Mouse (Mus musculus): ENCODE measurements around the gene Ube2dnl2.

Ube2dnl2 gene

DNA sequence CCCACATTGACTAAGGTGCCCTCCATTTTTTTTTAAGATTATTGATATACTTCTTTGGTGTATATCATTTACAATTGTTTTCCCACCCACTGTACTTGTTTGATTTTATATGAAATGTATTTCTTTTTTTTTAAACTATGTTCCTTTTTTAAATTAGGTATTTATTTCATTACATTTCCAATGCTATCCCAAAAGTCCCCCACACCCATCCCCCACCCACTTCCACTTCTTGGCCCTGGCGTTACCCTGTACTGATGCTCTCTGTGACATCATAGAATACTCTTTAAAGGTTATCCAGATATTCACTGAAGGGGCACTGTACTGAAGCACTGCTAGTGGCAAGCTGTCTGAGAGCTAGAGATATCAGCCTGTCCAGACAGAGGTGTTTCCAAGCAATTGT is at the start of gene Ube2dnl2:
Gene Ube2dnl2, plus strand, starts transcription at position 301 of the 400 bp plus-strand sequence.
- DNase-seq (ENCODE audit: low read depth, low spot score): no peak

DNA sequence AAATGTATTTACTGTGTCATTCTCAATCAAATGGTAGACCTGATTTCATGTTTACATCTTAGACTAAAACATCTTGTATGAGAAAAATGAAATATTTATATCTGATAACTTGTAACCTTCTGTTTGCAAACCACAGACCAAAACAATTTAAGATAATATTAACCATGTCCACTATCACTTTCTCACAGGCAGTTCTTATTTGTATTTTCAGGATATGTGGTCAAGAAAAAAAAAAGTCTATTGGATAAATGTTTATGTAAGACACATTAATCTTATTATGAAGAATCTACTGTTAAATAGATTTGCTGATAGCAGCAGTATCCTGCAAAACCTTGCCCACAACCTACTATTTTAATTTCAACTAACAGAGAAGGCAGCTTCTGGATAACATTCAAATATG is 11.9 kb upstream of the Ube2dnl2 start:
- no peak for DNase-seq (ENCODE audit: low read depth, low spot score)

DNA sequence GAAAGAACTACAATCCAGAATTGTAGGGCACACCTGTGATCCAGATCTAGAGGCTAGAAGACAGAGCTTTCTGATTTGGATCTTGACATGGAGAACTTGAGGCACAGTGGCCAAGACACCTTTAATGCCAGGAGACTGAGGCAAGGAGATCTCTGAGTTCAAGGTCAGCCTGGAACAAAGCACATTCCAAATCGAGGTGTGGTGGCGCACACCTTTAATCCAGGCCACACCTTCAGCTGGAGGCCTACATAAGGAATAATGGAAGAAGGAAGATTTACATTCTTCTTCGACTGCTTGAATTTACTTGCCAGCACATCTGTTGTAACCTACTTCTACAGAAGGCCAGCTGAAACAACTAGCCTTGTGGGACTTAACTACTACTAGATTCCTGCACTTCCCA is 9.9 kb upstream of the Ube2dnl2 start:
- DNase-seq (ENCODE audit: low read depth, low spot score): no peak

DNA sequence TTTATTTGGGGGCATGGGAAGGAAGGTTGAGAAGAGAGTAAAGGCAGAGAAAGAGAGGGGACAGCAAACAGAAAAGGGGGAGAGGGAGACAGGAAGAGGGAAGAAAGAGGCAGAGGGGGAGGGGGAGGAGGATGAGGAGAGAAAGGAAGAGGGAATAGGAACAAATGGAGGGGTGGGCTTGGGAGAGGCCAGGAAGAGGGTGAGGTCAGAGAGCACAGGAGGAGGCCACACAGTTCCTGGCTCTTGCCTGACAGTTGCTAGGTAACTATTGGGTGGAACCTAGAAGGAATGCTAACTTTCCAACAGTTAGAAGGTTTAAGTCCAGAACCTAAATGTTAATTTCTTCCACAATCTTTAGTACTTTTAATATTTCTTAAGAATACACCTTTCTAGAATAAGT is 4.0 kb upstream of the Ube2dnl2 start:
- DNase-seq (ENCODE audit: low read depth, low spot score): no peak

DNA sequence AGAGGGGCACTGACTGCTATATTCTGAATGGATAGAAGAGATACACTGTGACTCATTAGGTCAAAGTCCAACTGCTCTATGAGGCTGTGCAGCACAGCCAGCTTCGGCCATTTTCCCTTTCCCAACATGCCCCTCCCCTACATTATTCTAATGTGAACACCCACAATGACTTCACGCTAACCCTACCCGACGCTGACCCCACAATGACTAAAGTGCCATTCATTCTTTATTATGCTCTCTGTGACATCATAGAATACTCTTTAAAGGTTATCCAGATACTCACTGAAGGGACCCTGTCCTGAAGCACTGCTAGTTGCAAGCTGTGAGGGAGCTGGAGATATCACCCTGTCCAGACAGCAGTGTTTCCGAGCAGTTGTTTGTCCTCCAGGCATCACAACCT is 2.7 kb upstream of the Ube2dnl2 start, which contains the start of gene Ube2dnl1:
Gene Ube2dnl1, plus strand, starts transcription at position 301 of the 400 bp plus-strand sequence.
- no peak for DNase-seq (ENCODE audit: low read depth, low spot score)

DNA sequence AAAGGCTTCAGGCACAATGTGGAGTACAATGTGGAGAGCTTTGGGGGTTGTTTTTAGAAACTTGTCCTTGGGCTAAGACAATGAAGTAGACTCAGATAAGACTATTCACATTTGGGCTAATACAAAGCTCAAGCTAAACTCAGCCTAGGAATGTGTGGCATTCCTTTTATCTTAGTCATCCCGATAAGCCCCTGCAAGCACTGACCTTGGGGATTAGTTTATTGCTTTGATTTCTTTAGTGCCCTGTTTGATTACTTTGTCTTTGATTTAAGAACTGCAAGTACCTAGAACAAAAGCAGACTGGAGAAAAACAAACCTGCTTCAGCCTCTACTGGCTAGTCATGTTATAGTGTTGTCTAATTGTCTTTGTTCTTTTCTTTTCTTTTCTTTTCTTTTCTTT is 47.7 kb downstream of the Ube2dnl2 start:
- no peak for DNase-seq (ENCODE audit: low read depth, low spot score)
